Mouse (Mus musculus) liver, postnatal 0 days (tissue): Measurements from ENCODE around the gene Mab21l3.

Experiments used
- CTCF ChIP-seq: sonication (generic); IDR thresholded peaks from 2 replicates; pipeline ENCODE4 v1.5.1; 2016; ENCODE audit warnings: antibody characterized with exemption, low read depth
- EP300 ChIP-seq: IDR thresholded peaks from 2 replicates; pipeline ENCODE4 v1.6.1; 2016; ENCODE audit warnings: antibody characterized with exemption, low read depth, mild to moderate bottlenecking

GRCm38 (mm10) chr3:101814790-101815189, 34.0 kb downstream of the Mab21l3 start:
- no peak for TF ChIP-seq CTCF
- TF ChIP-seq EP300, result no peak
